Mouse (Mus musculus) megakaryocyte, adult 5-6 weeks (primary cell): ENCODE results near the gene 2310079G19Rik. TPM values are rescaled to one million over a fixed set of nuclear protein-coding genes. Genes with fewer than 3 reads are reported as not detected.

ENCODE experiments used
- total RNA-seq, 2 experiments: library from RNA; stranded (forward) in 1 of 2; stranded (reverse) in 1 of 2; fragments of 153-499, 151-499 nt in 1 of 2; fragments of 221-1000, 200-1000 nt in 1 of 2; gene quantifications; 2 replicates each; pipeline versions ENCODE4 v1.2.3 to v1.2.4; 2015 to 2017

2310079G19Rik gene
- total RNA-seq, 2 experiments from 2014 or later = not detected

Other genes with a start within 250 kb of the 2310079G19Rik start
- gene Cldn17, start 120.7 kb downstream of the 2310079G19Rik start, total RNA-seq (2015) = not detected in 2 replicates
- gene Cldn17, start 120.7 kb downstream of the 2310079G19Rik start, total RNA-seq (2017) = not detected in 2 replicates
- not detected in 2 replicates for gene Cldn8, start 64.5 kb downstream of the 2310079G19Rik start, total RNA-seq (2015)
- not detected in 2 replicates for gene Cldn8, start 64.5 kb downstream of the 2310079G19Rik start, total RNA-seq (2017)
- gene Krtap24-1, start 15.4 kb downstream of the 2310079G19Rik start, total RNA-seq (2015) = not detected in 2 replicates
- not detected in 2 replicates for gene Krtap24-1, start 15.4 kb downstream of the 2310079G19Rik start, total RNA-seq (2017)
- not detected in 2 replicates for gene Krtap26-1, start 20.1 kb upstream of the 2310079G19Rik start, total RNA-seq (2015)
- gene Krtap26-1, start 20.1 kb upstream of the 2310079G19Rik start, total RNA-seq (2017) = not detected in 2 replicates
- not detected in 2 replicates for gene Krtap27-1, start 44.0 kb upstream of the 2310079G19Rik start, total RNA-seq (2015)
- gene Krtap27-1, start 44.0 kb upstream of the 2310079G19Rik start, total RNA-seq (2017) = not detected in 2 replicates
- gene 2310061N02Rik, start 80.3 kb upstream of the 2310079G19Rik start, total RNA-seq (2015) = not detected in 2 replicates
- not detected in 2 replicates for gene 2310061N02Rik, start 80.3 kb upstream of the 2310079G19Rik start, total RNA-seq (2017)
- not detected in 2 replicates for gene Krtap13-1, start 101.2 kb upstream of the 2310079G19Rik start, total RNA-seq (2015)
- gene Krtap13-1, start 101.2 kb upstream of the 2310079G19Rik start, total RNA-seq (2017) = not detected in 2 replicates
- gene Krtap13, start 124.0 kb upstream of the 2310079G19Rik start, total RNA-seq (2015) = not detected in 2 replicates
- gene Krtap13, start 124.0 kb upstream of the 2310079G19Rik start, total RNA-seq (2017) = not detected in 2 replicates
- gene 2310034C09Rik, start 131.2 kb upstream of the 2310079G19Rik start, total RNA-seq (2015) = not detected in 2 replicates
- gene 2310034C09Rik, start 131.2 kb upstream of the 2310079G19Rik start, total RNA-seq (2017) = not detected in 2 replicates
- gene 2310057N15Rik, start 146.5 kb upstream of the 2310079G19Rik start, total RNA-seq (2015) = not detected in 2 replicates
- gene 2310057N15Rik, start 146.5 kb upstream of the 2310079G19Rik start, total RNA-seq (2017) = not detected in 2 replicates
- not detected in 2 replicates for gene Gm5965, start 150.2 kb upstream of the 2310079G19Rik start, total RNA-seq (2015)
- gene Gm5965, start 150.2 kb upstream of the 2310079G19Rik start, total RNA-seq (2017) = not detected in 2 replicates
- not detected in 2 replicates for gene Gm20741, start 184.6 kb upstream of the 2310079G19Rik start, total RNA-seq (2015)
- gene Gm20741, start 184.6 kb upstream of the 2310079G19Rik start, total RNA-seq (2017) = not detected in 2 replicates
- not detected in 2 replicates for gene Krtap15, start 192.5 kb upstream of the 2310079G19Rik start, total RNA-seq (2015)
- not detected in 2 replicates for gene Krtap15, start 192.5 kb upstream of the 2310079G19Rik start, total RNA-seq (2017)
- not detected in 2 replicates for gene Krtap14, start 198.5 kb upstream of the 2310079G19Rik start, total RNA-seq (2015)
- not detected in 2 replicates for gene Krtap14, start 198.5 kb upstream of the 2310079G19Rik start, total RNA-seq (2017)
- not detected in 2 replicates for gene Krtap19-1, start 241.7 kb upstream of the 2310079G19Rik start, total RNA-seq (2015)
- not detected in 2 replicates for gene Krtap19-1, start 241.7 kb upstream of the 2310079G19Rik start, total RNA-seq (2017)
- not detected in 2 replicates for gene Krtap19-2, start 246.6 kb upstream of the 2310079G19Rik start, total RNA-seq (2015)
- gene Krtap19-2, start 246.6 kb upstream of the 2310079G19Rik start, total RNA-seq (2017) = not detected in 2 replicates